Mouse (Mus musculus) gastrocnemius, postnatal 10 days (tissue): Measurements from ENCODE around the gene Chp1. TPM values are rescaled to one million over a fixed set of nuclear protein-coding genes. Genes with fewer than 3 reads are reported as not detected.
"Not testable (repeated sequence)": the region's sequence is repeated elsewhere in the genome, so short reads cannot be mapped to it uniquely, and the experiment has no call there.

ENCODE experiments used
- DNase-seq: peaks from one replicate; pipeline ENCODE4 v3.0.0; 2021; ENCODE audit warnings: mixed read lengths
- total RNA-seq, 2 experiments: library from RNA; stranded (reverse); gene quantifications; 2 replicates each; pipeline ENCODE4 v1.2.3; 2021

Gene Chp1
- total RNA-seq, 2 experiments from 2014 or later = 55.8 to 57.9 TPM

DNA sequence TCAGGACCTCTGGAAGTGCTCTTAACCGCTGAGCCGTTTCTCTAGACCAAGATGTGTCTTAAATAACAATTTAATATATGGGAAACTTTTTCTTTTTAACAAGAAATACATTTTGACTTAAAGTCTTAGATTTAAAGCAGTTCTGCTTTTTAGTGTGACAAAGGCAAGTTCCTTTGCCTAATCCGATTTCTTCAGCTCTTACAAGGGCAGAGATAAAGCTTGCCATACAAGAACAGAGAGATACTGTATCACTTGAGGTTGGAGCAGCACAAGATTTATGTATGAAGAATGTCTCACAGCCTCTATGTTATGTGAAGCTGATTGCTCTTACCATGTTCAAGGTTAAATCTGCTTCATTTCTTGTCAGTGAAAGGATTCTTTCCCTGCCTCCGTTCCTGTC is 17.8 kb downstream of the Chp1 start:
- no peak for DNase-seq

DNA sequence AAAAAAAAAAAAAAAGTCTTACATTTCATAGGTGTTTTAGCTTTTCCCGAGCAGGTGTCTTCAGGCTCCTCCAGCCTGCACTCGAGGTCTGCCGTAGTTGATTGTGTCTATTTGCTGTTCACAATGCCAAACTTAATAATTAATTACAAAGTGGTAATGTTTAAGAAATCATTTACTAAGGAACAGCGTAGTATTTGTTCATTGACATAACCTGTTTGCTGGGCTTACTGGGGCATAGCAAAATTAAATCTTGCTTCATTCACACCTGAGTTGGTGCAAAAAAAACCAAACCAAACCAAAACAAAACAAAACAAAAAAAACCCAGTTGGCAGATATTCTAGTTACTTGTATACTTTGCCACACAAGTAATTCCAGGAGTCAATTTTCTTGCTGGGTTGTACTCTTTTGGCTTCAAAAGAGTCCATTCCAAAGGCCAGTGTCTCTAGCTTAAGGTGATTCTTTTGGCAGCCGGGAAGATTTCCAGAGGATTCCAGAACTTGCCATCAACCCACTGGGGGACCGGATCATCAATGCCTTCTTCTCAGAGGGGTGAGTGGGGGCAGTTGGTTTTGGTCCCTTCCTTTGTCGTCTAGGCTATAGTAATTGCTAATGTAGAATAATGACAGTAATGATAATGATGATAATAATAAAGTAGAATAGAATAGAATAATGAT is 18.8 kb downstream of the Chp1 start:
- DNase-seq = no peak

DNA sequence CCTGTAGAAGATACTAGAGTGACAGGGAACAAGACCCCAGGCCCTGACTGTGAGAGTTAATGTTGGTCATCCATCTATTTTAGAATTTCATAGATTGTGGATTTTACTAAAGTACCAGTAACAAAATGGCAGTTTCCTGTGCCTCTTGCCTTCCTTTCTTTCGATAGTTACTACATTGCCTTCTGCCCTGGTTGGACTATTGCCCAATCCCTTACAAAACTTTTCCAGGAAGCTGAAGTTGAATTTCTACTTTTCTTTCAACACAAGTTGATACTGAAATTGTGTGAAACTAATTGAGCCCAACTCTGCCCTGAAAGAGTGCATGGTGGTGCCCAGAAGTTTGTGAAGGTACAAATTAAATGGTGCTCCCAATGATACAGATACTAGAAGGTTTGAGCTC is 25.0 kb downstream of the Chp1 start:
- DNase-seq = no peak

DNA sequence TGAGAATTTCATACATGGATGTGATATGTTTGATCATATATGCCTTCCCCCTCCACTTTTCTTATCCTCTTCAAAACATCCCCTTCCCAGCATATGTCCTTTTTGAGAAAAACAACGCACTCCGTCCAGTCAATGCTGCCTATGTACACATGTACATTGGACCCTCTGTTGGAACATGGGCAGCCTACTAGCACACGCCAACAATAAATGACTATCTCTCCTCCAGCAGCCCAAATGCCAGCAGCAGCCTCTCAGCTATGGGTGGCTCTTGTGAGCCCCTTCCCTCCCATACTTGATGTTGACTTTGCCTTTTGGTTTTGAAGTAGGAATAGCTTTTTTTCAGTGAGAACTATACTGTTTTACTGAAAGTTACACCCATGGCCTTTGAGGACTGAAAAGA is 34.1 kb downstream of the Chp1 start:
- DNase-seq = no peak

DNA sequence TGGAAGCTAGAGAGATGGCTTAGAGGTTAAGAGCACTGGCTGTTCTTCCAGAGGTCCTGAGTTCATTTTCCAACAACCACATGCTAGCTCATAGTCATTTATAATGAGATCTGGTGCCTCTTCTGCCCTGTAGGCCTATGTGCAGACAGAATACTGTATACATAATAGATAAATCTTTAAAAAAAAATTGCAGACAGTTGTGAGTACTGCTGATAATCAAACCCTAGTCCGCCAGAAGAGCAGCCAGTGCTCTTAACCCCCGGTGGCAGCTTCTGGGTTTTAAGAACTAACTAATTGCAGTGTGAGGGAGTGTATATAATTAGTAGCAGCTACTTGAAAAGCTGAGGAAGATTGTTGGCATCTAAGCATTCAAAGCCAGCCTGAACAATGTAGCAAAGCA is 35.9 kb downstream of the Chp1 start:
- no peak for DNase-seq

DNA sequence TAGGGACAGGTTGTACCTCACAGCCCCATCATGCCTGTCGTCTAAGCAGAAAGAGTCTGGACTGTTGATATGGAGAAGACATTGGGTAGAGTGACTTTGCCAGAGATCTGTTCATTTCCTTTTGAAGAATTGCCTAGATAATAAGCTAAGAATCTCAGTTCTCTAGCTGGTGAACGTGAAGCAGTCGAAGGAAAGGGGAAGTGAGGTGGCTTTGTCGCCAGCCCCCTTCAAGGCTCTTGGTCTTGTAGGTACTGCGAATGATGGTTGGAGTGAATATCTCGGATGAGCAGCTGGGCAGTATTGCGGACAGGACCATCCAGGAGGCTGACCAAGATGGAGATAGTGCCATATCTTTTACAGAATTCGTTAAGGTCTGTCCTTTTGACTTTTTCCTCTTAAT is 36.8 kb downstream of the Chp1 start:
- no peak for DNase-seq

DNA sequence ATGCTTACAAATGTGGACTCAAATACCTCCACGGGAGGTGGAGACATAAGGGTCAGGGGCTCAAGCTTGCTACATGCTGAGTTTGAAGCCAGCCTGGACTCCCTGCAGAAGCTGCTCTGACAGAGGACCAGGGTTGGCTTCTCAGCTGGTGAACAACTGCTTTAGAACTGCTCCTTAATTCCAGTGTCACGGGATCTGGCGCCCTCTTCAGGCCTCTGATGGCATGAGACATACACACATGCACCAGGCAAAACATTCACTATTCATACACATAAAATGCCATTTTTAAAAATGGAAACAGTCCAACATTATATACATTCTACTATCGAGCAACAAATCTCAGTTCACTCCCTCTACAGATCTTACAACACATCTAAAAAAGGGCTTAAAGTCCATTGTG is 39.9 kb downstream of the Chp1 start:
- DNase-seq = peak; percentile 62

DNA sequence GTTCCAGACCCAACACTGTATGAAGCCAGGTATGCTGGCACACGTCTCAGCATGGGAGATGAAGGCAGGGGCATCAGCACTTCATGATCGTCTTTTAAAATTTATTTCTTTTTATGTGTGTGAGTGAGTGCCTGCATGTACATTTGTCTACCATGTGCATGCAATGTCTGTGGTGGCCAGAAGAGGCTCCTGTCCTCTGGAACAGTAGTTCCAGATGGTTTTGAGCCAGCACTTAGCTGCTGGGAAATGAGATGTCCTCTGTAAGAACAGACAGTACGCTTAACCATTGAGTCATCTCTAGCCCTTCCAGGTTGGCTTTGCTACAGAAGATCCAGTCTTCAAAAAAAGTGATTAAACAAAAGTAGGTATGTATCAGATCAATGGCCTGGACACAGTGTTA is 43.8 kb downstream of the Chp1 start:
- DNase-seq = no peak

DNA sequence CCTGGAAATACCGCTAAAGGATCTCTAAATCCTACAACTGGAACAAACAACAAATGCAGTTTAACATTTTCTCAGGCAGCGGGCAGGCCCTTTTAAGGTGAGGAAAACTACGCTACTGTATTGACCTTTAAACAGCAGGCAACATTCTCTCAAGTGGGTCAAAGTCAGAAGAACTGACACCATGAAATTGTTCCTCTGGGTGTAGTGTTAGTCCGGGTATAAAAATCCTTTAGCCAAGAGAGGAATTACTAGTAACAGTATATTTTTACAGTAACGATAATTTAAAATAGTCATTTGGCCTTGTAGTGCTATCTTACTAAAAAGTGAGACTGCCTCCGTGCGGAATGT is 46.2 kb downstream of the Chp1 start:
- no peak for DNase-seq

DNA sequence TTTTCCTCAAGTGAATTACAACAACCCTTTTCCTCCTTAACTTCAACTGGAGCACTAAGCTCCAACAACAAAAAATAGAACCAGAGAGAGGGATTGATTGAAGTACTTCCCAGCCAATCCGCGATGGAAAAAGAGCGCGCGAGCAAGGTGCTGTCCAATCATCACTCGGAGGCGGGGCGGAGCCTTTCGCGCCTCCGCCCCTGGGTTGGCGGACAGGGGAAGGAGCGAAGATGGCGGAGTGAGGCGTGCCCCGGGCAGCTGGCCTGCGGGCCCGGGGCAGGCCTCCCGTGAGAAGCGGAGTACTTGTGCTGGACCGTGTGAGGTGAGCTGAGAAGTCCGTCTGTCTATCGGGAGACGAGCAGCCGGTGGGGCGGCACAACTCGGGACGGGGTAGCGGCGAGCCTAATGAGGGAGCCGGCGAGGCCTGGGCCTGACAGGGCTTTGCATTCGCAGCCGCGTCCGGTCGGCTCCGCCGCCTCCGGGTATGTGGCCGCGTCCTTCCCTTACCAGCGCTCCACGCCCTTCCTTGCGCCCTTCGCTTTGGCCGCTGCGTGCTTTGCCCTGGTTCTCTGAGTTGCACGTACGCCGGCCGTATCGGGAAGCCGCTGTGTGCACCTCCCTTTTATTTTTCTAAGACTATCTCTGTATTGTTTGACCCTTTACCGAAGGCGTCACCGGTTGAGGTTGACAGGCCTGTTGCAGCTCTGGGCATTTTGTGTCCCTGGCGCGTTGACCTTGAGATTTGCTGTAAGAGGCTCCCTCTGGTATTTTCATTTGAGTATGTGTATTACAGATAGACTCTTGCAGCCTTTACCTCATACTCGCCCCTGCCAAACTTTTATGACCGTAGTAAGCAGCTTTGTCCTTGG is 46.9 kb downstream of the Chp1 start:
- DNase-seq = peak; percentile 97

DNA sequence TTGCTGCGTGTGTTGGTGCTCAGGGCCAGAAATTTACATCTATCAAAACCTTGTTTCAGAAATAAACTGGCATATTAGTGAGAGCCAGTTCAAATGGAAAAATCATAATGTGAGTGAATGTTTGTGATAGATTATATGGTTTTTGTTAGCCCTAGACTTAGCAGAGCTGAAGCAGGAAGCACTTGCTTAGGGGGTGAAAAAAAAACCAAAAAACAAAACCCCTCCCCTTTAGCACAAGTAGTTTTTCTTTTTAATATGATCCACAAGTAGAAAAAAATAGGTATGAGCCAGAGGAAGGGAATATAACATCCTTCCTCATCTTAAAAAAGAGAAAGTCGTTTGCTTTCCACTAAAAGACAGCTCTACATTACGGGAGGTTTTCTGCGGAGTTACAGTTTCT is 47.8 kb downstream of the Chp1 start:
- DNase-seq = no peak

DNA sequence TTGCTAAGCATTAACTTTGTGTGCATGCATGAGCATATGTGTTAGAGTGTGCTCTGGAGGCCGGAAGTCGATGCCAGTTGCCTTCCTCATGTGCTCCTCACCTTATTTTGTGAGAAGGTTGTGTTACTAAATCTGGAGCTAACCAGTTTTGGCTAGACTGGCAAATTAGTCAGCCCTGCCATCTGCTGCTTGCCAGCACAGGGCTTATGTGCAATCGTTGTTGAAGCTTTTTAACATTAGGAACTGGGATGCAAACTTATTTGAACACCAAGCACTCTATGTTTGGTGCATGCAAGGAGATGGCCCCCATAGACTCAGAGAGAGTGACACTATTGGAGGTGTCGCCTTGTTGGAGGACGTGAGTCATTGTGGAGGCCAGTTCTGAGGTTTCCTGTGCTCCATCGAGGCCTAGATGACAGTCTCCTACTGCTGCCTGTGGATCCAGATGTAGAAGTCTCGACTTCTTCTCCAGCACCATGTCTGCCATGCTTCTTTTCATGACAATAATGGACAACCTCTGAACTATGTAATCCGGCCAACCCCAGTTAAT is 49.4 kb downstream of the Chp1 start:
- no peak for DNase-seq

DNA sequence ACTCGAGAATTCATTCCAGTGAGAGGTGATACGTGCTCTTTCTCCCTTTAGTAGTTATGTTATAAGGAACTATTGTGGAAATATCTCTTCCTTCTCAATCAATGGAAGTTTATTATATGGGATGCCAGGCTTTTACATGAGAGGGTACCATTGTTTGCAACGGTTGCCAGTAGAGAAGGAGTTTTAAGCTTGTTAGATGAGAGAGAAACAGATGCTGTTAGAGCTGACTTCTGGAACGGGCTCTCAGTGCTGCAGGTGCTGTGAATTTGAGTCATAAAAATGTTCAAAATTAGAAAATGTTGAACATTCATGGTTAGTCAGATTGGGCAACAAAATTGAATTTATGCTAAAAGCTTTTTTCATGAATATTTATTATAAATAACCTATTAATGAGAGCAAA is 53.5 kb downstream of the Chp1 start:
- DNase-seq = no peak

DNA sequence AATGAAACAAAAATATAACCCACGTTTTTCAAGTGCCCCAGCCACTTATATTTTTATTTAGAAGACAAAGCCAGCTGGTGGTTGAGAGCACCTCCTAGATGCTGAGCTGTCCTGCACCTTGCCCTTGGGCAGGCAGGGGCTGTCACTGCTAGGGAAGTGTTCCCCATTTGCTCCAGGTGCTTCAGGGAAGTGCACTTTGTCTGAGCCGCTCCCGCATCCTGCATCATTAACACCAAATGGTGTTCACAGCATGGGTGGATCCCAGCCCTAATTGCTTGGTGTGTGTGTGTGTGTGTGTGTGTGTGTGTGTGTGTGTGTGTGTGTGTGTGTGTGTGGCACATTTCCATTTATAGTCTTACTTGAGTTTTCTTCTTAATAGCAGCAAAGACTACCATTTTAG is 54.1 kb downstream of the Chp1 start:
- not testable (repeated sequence) for DNase-seq

DNA sequence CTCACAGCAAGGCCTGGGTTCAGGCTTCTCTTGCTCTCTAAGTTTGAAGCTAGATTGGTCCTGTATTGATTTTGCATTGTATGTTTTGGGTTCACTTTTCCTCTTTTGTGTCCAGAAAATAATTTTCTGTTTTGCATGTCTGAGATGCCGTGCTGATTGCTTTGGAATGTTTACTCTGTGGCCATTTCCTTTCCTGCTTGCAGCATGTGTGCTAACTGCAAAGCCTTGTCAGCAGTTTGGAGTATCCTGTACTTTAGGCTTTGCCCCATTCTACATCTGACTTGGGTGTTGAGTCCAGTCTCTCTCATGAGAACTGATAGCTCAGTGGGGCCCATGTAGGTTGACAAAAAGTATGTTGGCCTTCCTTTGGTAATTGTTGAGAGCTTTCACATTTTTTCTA is 55.0 kb downstream of the Chp1 start:
- DNase-seq = no peak

DNA sequence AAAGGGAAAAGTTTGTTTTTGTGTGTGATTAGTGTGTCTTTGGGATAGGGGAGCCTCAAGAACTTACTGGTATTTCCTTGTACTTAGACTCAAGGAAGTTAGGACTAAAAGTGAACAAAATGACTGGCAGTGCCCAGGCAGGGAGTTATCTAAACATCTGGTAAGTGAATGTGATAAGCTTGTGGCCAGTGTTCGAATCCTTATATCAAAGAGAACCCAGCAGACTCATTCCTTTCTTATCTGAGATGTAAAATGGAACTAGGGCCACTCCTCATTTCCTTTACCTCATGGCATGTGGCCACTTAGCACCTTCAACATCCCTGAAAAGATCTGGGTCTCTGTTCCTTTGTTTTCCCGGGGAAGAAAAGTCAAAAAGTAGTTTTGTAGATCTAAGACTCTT is 56.4 kb downstream of the Chp1 start:
- DNase-seq = no peak

DNA sequence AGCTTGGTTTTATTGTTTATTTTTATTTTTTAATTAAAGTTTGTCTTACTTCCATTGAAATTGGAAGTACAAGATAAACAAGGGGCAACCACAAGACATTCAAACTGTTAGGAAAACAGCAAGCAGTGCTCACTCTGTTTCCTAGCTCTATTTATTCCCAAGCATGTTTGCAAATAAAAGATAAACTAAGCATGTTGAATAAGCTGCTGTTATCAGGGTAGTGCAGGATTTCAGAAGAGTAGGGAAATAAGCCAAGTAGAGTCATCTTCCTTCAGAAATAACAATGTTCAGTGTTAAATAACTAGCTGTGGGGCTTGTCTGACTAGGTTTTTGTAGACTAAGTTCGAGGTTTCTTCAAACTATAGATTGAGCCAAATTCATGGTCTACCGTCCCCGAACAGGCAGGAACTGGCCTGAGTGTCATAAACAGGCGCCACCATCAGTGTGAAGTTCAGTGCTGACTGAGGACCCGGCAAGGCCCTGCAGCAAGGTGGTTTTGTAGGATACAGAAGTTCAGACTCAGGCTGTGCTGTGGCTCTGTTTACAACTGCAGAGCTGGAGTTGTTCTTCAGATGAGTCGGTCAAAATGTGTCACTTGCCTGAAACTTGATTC is 58.0 kb downstream of the Chp1 start:
- DNase-seq = no peak

DNA sequence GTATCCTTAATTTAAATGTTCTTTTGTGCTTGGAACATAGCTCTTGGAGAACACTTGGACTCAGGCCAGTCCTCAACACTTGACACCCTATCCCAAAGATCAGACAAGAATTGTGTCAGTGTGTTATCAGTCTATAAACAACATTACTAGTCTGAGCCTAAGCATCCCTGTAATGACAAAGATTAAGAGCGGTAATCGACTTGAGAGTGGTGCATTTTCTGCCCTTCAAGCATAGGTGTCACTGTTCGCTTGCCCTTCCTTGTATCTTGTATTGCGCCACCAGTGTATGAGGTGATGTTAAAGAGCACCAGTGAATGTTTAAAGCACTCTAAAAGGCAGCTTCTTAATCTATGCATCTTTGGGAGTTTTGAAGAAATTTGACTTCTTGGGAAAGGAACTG is 59.5 kb downstream of the Chp1 start:
- no peak for DNase-seq

DNA sequence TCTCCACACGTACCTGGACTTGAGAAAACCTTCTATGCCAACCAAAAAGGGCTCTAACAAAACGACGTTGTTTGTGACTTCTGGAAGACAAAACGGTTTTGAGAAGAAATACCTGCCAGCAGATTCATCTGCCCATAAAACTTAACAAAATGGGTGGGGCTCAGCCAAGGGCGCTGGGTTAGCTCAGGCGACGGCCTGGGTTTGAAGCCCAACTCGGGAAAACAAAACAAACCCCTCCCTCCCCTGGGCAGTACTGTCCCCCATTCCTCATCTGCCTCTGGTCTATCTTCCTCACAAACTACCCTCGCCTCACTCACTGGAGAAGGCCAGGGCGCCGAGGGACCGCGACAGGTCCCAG is 70.3 kb downstream of the Chp1 start:
- DNase-seq = no peak

DNA sequence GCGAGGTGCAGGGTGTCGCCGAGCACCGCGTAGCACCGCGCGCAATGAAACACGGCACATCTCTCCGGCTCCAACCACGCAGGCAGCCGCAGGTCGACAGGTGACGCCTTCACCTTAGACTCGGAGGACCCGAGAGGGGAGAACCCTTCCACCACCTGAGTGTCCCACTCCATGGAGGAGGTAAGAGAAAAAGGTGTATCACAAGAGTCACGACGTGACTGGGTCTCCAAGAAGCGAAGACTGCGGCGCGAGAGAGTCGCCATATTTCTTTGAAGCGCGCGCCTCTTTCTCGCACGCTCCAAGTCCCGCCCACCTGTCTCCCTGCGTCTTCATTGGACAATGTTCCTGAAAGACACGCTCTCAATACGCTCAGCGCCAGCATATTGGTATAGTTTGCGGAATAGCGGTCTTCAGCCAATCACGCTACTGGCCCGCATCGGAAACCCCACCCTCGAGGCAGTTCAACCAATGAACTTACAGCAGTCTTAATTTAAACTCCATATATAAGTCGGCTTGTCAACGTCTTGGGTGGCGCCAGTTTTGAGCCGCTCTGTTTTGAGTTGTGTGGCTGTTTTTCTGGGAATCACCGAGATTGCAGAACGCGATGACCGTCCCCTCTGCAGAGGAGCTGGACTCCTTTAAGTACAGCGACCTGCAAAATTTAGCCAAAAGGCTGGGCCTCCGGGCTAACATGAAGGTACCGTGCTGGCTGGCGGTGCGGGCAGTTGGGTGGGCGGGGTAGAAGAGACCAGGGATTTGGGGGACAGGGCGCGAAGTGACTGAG is 70.9 kb downstream of the Chp1 start, which contains the start of the genes Nusap1 and Oip5:
Nusap1 (plus strand) TSS at position 100 of the 784 bp plus-strand sequence.
Oip5 (minus strand) TSS at position 271 of the 784 bp plus-strand sequence.
- DNase-seq = peak; percentile 86

DNA sequence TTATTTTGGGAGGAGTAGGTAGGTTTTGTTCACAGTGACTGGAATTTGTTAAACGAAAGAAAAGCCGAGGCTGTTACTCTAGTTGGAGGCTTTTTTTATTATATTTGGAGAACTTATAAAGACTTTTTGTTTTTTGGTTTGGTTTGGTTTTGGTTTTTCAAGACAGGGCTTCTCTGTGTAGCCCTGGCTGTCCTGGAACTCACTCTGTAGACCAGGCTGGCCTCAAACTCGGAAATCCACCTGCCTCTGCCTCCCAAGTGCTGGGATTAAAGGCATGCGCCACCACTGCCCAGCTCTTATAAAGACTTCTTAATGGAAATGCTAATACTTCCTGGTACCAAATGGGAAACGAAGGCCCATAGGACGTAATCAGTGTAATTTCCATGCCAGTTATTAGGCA is 71.5 kb downstream of the Chp1 start:
- DNase-seq = not testable (repeated sequence)

DNA sequence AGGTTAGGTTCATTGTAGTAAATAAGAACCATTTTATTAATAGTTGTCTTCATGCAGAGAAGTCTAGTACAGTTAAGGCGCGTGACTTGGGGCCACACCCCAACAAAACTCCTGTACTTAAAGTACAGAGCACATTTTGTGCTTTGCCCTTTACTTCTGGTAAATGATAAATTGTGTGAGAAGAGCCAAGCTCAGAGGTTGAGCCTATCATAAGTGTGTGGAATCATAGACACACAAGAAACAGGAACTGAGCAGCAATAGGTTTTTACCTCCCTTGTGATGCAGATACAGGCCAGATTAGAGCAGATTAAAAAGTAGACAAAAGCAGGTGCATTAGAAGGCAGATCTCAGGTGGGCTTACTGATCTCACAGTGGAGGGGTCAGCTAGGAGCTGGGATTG is 73.8 kb downstream of the Chp1 start:
- no peak for DNase-seq
